Mouse (Mus musculus) limb, embryonic 14.5 days (tissue): ENCODE data around the gene Lypd4. TPM values are rescaled to one million over a fixed set of nuclear protein-coding genes. Genes with fewer than 3 reads are reported as not detected.
A peak's percentile ranks its signal among the peaks of the same experiment; 100 is the strongest.

Experiments used
- ATAC-seq: fragments of 200-750 bp; cut with Nextera tagmentation; 2 replicates; pipeline ENCODE4 v1.8.0; 2017; ENCODE audit warnings: low read depth, moderate number of reproducible peaks, moderate TSS enrichment; ENCODE audit not compliant: low FRiP score
- DNase-seq: peaks from one replicate; pipeline ENCODE4 v3.0.0-alpha.2; 2015; ENCODE audit warnings: low spot score
- H3K27ac ChIP-seq: fragments of 300-500 bp; sonication (generic); replicated peaks from 2 replicates; pipeline ENCODE4 v1.5.1; 2014; ENCODE audit warnings: low read depth, mild to moderate bottlenecking, low read length, moderate library complexity, mixed read lengths
- H3K27me3 ChIP-seq: fragments of 300-500 bp; sonication (generic); 2 replicates; pipeline ENCODE4 v1.6.1; 2014; ENCODE audit warnings: low read length, mixed read lengths; ENCODE audit not compliant: control insufficient read depth, insufficient read depth
- H3K36me3 ChIP-seq: fragments of 300-500 bp; sonication (generic); 2 replicates; pipeline ENCODE4 v1.6.1; 2014; ENCODE audit warnings: mild to moderate bottlenecking, low read length, moderate library complexity, mixed read lengths; ENCODE audit not compliant: control insufficient read depth, insufficient read depth
- H3K4me1 ChIP-seq: fragments of 300-500 bp; sonication (generic); 2 replicates; pipeline ENCODE4 v1.6.1; 2014; ENCODE audit warnings: antibody characterized with exemption, low read length, mixed read lengths; ENCODE audit not compliant: control insufficient read depth, insufficient read depth
- H3K4me2 ChIP-seq: fragments of 300-500 bp; sonication (generic); replicated peaks from 2 replicates; pipeline ENCODE4 v1.6.1; 2014; ENCODE audit warnings: low read depth, mild to moderate bottlenecking, low read length, moderate library complexity; ENCODE audit not compliant: severe bottlenecking
- H3K4me3 ChIP-seq: fragments of 300-500 bp; sonication (generic); replicated peaks from 2 replicates; pipeline ENCODE4 v1.5.1; 2014; ENCODE audit warnings: low read length
- H3K9ac ChIP-seq: fragments of 300-500 bp; sonication (generic); 2 replicates; pipeline ENCODE4 v1.6.1; 2014; ENCODE audit warnings: mild to moderate bottlenecking, low read depth, low read length, moderate library complexity; ENCODE audit not compliant: severe bottlenecking
- H3K9me3 ChIP-seq: fragments of 300-500 bp; sonication (generic); 2 replicates; pipeline ENCODE4 v1.6.1; 2016; ENCODE audit warnings: low read length; ENCODE audit not compliant: control insufficient read depth
- POLR2A ChIP-seq: fragments of 200-500 bp; IDR thresholded peaks from 2 replicates; pipeline ENCODE4 v1.8.0; 2012; ENCODE audit warnings: inconsistent platforms, mild to moderate bottlenecking, moderate library complexity, borderline replicate concordance; ENCODE audit not compliant: insufficient read depth, insufficient read length; ENCODE audit errors: extremely low read depth
- WGBS: fragments of 180-500 bp; shearing (Covaris S2); extraction: QIAGEN DNeasy Blood & Tissue Kit; methylation state at CpG from one replicate; pipeline ENCODE4 v1.1.7; 2014; 5-methylcytosine and 5-hydroxymethylcytosine counted together
- polyA plus RNA-seq, 2 experiments: library from polyadenylated mRNA; depleted of rRNA in 1 of 2; stranded (reverse) in 1 of 2; unstranded in 1 of 2; fragments of >200 nt; fragmentation: Nextera tagmentation in 1 of 2; extraction: Ambion mirVana in 1 of 2; gene quantifications; 2 replicates each; pipeline versions ENCODE4 v1.2.1 to v1.2.3; 2012 to 2014

The Lypd4 gene
- polyA plus RNA-seq (2012; rRNA removed) (not detected in 2 replicates), polyA plus RNA-seq (2014; fragmentation: Nextera tagmentation; extraction: Ambion mirVana) (not detected in 2 replicates)

DNA sequence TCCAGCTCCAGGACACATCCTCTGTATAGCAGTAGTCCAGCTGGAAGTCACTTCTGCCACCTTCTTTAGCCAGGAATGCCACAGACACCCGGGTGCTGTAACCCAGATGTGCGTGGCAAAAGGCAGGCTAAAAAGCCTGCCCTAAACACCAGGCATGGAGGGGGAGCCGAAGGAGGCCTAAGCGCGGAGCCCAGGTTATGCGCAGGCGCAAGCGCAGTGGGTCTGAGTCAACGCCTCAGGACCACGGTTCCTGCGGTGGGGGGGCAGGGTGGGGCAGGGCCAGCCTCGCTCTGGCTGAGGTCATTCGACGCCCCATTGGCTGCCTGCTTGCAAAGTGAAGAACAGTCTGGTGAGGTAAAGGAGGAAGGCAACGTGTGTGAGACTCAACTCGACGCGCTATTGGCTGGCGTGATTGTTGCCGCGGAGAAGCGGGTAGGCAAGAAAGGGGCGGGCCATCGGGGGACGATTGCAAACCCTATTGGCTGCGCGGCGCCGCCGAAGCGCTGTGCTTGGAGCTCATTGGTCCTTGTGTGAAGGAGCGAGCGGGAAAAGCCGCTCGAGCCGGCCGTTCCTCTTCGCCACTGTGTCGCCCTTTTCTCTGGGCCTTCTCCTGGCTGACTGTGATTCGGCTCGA is at the start of gene Lypd4, which contains the start of gene Dmrtc2:
Gene Lypd4 (minus strand): TSS at position 410 of the 634 bp plus-strand sequence.
Gene Dmrtc2 (plus strand): TSS at position 526 of the 634 bp plus-strand sequence.
- Histone ChIP-seq H3K4me1 (no peaks in the 10 kb centered on the region), H3K4me3 (no peak within 1 kb of the TSS), H3K9ac (no peak within 1 kb of the TSS), H3K4me2 (no peak within 1 kb of the TSS), H3K27ac (no peak within 1 kb of the TSS), H3K36me3 (no peaks in the 10 kb centered on the region), H3K9me3 (no peaks in the 10 kb centered on the region), H3K27me3 (peaks cover 8% of the 10 kb centered on the region; the same call in 1 of the 2 replicates)
- DNase-seq (no peak), ATAC-seq (no peak)
- WGBS: 54% methylated on average over 37 of the region's 41 CpGs
- TF ChIP-seq POLR2A: no peak

DNA sequence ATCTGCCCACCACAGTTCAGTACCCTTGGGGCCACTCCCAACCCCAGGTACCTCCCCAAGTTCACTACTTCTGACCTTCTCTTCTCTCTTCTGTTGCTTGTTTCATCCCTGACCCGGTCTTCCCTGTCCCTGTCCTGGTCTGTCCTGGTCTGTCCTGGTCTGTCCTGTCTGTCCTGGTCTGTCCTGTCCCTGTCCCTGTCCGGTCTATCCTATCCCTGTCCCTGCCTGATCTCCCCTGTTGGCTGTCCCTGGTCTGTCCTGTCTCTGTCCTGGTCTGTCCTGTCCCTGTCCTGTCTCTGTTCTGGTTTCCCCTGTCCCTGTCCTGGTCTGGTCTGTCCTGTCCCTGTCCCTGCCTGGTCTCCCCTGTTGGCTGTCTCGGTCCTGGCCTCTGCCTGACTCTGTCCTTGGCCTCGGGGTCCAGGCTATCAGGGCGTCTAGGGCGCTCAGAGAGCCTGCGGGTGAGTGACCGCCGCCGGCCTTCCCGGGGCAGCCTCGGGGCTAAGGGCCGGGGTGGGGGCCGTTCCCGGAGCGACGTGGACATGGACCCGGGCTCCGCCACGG is 49.1 kb upstream of the Lypd4 start:
- H3K9ac ChIP-seq: no peak overlapping the region
- H3K9me3 ChIP-seq: no peaks in the 10 kb centered on the region
- H3K4me2 ChIP-seq: no peak overlapping the region
- H3K27me3 ChIP-seq: no peaks in the 10 kb centered on the region
- H3K4me1 ChIP-seq: no peaks in the 10 kb centered on the region
- no peak overlapping the region for H3K4me3 ChIP-seq
- 91% methylated on average over 20 of the region's 20 CpGs for WGBS
- TF ChIP-seq POLR2A: no peak
- peaks cover 74% of the 10 kb centered on the region for H3K36me3 ChIP-seq
- no peak overlapping the region for H3K27ac ChIP-seq
- DNase-seq (no peak), ATAC-seq (no peak)

DNA sequence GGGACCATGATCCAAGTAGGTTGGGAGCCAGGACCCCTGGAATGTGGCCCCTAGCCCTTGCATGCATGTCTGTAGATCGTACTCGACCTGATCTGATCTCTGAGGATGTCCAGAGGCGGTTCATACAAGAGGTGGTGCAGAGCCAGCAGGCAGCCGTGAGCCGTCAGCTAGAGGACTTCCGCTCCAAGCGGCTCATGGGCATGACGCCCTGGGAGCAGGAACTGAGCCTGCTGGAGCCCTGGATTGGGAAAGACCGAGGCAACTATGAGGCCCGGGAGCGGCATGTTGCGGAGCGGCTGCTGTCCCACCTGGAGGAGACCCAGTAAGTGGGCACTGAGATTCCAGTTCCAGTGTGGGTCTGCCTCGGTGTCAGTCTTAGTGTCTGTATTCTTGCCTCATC is 42.7 kb upstream of the Lypd4 start:
- DNase-seq: no peak
- peaks cover 72% of the 10 kb centered on the region for H3K36me3 ChIP-seq
- H3K27me3 ChIP-seq: no peaks in the 10 kb centered on the region

DNA sequence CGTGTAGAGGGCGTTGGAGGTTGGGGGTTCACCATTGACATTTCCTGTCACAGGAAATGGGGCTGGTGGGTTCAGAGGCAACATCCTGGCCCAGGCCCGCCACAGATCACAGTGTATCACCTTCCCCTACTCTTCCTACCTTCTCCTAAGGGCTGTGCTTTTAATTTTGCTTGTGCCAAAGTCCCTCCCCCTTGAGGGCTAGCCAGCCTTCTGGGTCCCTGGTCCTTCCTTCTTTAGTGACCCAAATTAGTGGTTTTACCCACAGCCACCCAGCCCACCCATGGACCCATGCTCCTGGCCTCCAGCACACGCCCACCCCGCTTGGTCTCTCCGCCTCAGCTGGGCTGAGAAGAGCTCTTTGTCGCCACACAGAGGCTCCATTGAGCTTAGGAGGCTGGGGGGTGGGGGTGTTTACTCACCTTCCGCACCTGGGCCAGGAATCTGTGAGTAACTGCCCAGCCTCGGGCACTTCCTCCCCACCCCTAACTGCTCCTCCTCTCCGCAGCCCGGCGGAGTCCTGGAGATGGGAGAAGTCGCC is 37.5 kb upstream of the Lypd4 start:
- Histone ChIP-seq H3K36me3 (peaks cover 45% of the 10 kb centered on the region), H3K9ac (peak overlapping the region; percentile 17), H3K4me1 (peaks cover 28% of the 10 kb centered on the region), H3K9me3 (no peaks in the 10 kb centered on the region), H3K27me3 (no peaks in the 10 kb centered on the region), H3K4me3 (peak overlapping the region; percentile 24), H3K27ac (peak overlapping the region; percentile 79), H3K4me2 (peak overlapping the region; percentile 42)
- 14% methylated on average over 11 of the region's 13 CpGs for WGBS
- DNase-seq (peak; percentile 62), ATAC-seq (peak; percentile 8; the same call in 1 of the 2 replicates)
- TF ChIP-seq POLR2A: no peak

More for the DNA sequence above, 42.7 kb upstream of the Lypd4 start:
- no peak overlapping the region for H3K27ac ChIP-seq
- H3K9me3 ChIP-seq: no peaks in the 10 kb centered on the region
- H3K4me2 ChIP-seq: no peak overlapping the region
- ATAC-seq: no peak
- 90% methylated on average over 14 of the region's 14 CpGs for WGBS
- no peak for TF ChIP-seq POLR2A
- no peak overlapping the region for H3K9ac ChIP-seq
- H3K4me1 ChIP-seq: peaks cover 3% of the 10 kb centered on the region; the same call in 1 of the 2 replicates
- no peak overlapping the region for H3K4me3 ChIP-seq

DNA sequence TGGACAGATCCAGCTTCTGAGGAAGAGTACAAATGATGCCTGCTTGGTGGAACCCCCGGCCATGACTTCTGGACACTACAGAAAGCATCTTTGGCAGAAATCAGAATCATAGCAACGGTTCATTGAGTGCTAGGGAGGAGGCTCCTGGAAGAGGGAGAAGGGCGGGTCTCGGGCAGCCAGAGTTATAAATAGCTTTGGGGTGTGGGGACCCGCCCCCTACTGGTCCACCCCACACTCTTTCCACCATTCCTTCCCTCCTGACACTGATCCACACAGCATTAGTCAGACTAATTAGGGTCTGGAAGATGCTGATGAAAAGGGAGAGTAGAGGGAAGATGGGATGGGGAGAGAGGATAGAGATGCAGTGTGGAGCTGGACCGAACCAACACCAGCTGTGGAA is 36.8 kb upstream of the Lypd4 start:
- peak overlapping the region; percentile 42 for H3K4me2 ChIP-seq
- peaks cover 32% of the 10 kb centered on the region for H3K4me1 ChIP-seq
- peak overlapping the region; percentile 79 for H3K27ac ChIP-seq
- peak overlapping the region; percentile 17; the same call in 1 of the 2 replicates for H3K9ac ChIP-seq
- WGBS: 23% methylated on average over 6 of the region's 6 CpGs
- peaks cover 38% of the 10 kb centered on the region for H3K36me3 ChIP-seq
- TF ChIP-seq POLR2A: no peak
- H3K4me3 ChIP-seq: peak overlapping the region; percentile 24
- H3K9me3 ChIP-seq: no peaks in the 10 kb centered on the region
- no peaks in the 10 kb centered on the region for H3K27me3 ChIP-seq
- ATAC-seq: no peak
- no peak for DNase-seq
